Mouse (Mus musculus): ENCODE measurements around the gene Theg. TPM values are rescaled to one million over a fixed set of nuclear protein-coding genes. Genes with fewer than 3 reads are reported as not detected.
A peak's percentile ranks its signal among the peaks of the same experiment; 100 is the strongest.

The Theg gene
- polyA plus RNA-seq, 1 experiment: 1.9 TPM

DNA sequence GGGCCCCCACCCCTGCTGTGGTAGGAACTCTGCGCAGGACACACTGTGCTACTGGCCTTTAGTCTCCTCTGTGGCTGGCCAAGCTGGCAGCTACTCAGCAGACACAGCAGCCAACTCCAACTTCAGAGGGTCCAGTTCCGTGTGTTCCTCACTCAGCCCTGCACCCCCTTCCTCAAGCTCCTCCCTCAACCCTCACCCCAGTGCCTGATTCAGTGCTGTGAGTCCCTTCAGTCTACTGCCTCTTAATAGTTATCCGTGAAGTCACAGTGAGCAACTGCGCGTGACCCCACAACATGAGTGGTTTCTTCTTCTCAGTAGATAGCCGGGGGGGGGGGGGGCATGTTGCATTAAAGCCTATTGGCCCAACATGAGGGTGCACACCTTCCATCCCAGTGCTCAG, 13.5 kb downstream of the Theg start:
- TF ChIP-seq POLR2A (IDR thresholded peaks at IDR 0.05; ENCODE audit: extremely low read depth, insufficient read depth, low read length) (no peak), CTCF (IDR thresholded peaks at IDR 0.05; ENCODE audit: extremely low read depth, insufficient read depth, low read length) (no peak)
- Histone ChIP-seq H3K27ac (ENCODE audit: insufficient read depth, low read length) (no peak overlapping the region), H3K4me3 (ENCODE audit: insufficient read depth, low read length) (no peak overlapping the region), H3K4me1 (ENCODE audit: control insufficient read depth, insufficient read depth, low read length) (no peaks in the 10 kb centered on the region)

DNA sequence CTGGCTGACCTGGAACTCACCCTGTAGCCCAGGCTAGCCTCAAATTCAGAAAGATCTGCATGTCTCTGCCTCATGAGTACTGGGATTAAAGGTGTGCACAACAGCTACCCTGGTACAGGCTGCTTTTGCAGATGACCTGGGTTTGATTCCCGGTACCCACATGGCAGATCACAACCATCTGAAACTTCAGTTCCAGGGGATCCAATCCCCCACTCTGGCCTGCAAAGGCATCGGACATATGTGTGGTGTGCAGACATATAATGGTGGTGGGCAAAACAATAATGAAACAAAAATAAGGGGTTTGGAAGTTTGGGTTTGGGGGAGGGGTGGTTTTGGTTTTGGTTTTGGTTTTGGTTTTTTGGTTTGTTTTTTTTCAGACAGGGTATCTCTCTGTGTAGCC, 15.8 kb downstream of the Theg start:
- Histone ChIP-seq H3K4me3 (ENCODE audit: insufficient read depth, low read length) (no peak overlapping the region), H3K4me1 (ENCODE audit: control insufficient read depth, insufficient read depth, low read length) (no peaks in the 10 kb centered on the region), H3K27ac (ENCODE audit: insufficient read depth, low read length) (no peak overlapping the region)
- no peak for TF ChIP-seq CTCF (IDR thresholded peaks at IDR 0.05; ENCODE audit: extremely low read depth, insufficient read depth, low read length)
- TF ChIP-seq POLR2A (IDR thresholded peaks at IDR 0.05; ENCODE audit: extremely low read depth, insufficient read depth, low read length): no peak

DNA sequence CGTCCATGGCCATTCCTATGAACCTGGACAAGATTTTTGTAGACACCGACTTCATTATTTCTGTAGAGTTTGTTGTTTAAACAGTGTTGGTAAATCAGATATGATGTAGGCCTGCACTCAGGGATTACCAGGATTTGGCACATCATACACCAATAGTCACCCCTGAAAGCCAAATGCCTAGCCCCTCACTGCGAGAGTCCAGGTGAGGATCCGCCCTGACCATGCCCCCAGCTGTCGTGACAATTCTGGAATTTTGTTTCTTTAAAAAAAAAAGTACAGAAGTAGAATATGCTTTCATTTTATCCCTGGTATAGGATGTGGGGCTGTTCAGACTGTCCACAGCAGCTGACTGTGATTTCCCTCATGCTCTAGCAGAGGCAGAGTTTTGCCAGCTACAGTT, 17.2 kb downstream of the Theg start:
- H3K4me3 ChIP-seq (ENCODE audit: insufficient read depth, low read length): no peak overlapping the region
- H3K27ac ChIP-seq (ENCODE audit: insufficient read depth, low read length): no peak overlapping the region
- H3K4me1 ChIP-seq (ENCODE audit: control insufficient read depth, insufficient read depth, low read length): no peaks in the 10 kb centered on the region
- no peak for TF ChIP-seq CTCF (IDR thresholded peaks at IDR 0.05; ENCODE audit: extremely low read depth, insufficient read depth, low read length)
- TF ChIP-seq POLR2A (IDR thresholded peaks at IDR 0.05; ENCODE audit: extremely low read depth, insufficient read depth, low read length): no peak

DNA sequence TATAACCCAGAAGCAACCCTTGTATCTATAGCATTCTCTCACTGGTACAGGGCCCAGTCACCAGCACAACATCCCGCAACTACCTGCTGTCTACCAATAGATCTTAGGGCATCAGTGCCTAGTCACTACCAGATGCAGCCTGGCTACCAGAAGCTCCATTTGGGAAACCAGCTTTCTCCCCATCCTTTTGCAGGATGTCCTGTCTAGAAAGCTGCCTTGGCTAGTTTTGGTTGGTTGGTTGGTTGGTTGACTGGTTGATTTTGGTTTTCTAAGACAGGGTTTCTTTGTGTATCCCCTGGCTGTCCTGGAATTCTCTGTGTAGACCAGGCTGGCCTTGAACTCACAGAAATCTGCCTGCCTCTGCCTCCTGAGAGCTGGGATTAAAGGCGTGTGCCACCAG, 27.4 kb downstream of the Theg start:
- TF ChIP-seq POLR2A (IDR thresholded peaks at IDR 0.05; ENCODE audit: extremely low read depth, insufficient read depth, low read length) (no peak), CTCF (IDR thresholded peaks at IDR 0.05; ENCODE audit: extremely low read depth, insufficient read depth, low read length) (no peak)
- H3K27ac ChIP-seq (ENCODE audit: insufficient read depth, low read length): no peak overlapping the region
- H3K4me1 ChIP-seq (ENCODE audit: control insufficient read depth, insufficient read depth, low read length): no peaks in the 10 kb centered on the region
- no peak overlapping the region for H3K4me3 ChIP-seq (ENCODE audit: insufficient read depth, low read length)

DNA sequence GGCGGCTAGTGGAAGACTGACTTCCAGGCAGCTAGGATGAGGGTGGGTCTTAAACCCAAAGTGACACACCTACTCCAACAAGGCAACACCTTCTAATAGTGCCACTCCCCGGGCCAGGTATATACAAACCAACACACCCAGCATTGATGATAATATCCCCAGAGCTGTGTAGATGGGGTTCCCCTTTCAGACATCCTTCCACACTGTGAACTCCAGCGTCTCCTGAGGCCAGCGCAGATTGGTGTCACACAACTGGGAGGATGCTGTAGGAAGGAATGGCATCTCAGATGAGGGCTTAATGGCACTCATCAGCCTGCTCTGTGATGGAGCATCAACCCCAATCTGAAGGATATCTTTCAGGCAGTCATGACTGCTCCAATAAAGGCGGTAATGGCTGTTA, 29.6 kb downstream of the Theg start:
- H3K27ac ChIP-seq (ENCODE audit: insufficient read depth, low read length): no peak overlapping the region
- TF ChIP-seq POLR2A (IDR thresholded peaks at IDR 0.05; ENCODE audit: extremely low read depth, insufficient read depth, low read length): no peak
- no peak for TF ChIP-seq CTCF (IDR thresholded peaks at IDR 0.05; ENCODE audit: extremely low read depth, insufficient read depth, low read length)
- no peak overlapping the region for H3K4me3 ChIP-seq (ENCODE audit: insufficient read depth, low read length)
- H3K4me1 ChIP-seq (ENCODE audit: control insufficient read depth, insufficient read depth, low read length): peaks cover 5% of the 10 kb centered on the region

DNA sequence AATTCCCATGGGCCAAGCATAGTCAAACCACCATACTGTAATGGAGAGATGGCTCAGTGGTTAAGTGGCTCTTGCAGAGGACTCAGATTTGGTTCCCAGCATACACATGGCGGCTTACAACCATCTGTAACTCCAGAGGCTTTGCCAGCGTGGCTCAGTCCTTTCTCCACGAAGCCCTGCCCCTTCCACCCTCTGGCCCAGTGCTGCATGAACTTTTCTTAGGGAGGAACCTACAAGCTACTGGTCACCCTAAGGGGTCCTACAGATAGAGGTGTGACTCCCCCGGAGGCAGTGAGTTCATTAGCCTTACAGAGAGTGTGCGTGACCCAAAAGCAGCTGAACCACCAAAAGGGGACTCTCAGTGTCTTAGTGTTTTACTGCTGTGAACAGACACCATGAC, 30.2 kb downstream of the Theg start:
- TF ChIP-seq CTCF (IDR thresholded peaks at IDR 0.05; ENCODE audit: extremely low read depth, insufficient read depth, low read length) (no peak), POLR2A (IDR thresholded peaks at IDR 0.05; ENCODE audit: extremely low read depth, insufficient read depth, low read length) (no peak)
- no peak overlapping the region for H3K4me3 ChIP-seq (ENCODE audit: insufficient read depth, low read length)
- H3K4me1 ChIP-seq (ENCODE audit: control insufficient read depth, insufficient read depth, low read length): peaks cover 5% of the 10 kb centered on the region
- no peak overlapping the region for H3K27ac ChIP-seq (ENCODE audit: insufficient read depth, low read length)

DNA sequence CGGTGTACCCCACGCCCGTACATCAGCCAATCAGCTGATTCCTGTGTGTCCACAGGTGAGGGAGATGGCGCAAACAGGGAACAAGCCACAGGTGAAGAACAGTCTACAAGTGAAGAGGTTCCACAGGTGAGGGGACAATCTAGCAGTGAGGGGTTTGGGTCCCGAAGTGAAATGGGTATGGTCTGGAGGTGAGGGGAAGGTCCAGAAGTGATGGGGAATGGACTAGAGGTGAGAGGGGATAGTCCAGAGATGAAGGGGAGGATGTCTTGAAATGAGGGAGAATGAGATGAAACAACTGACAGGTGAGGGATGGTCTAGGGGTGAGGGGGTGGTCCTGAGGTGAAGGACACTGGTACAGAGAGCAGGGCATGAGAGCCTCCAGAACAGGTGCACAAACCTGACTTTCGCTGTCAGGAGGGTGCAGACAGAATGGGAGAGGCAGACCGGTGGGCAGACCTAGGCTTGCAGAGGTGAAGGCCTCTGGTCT, 31.9 kb downstream of the Theg start:
- H3K4me3 ChIP-seq (ENCODE audit: insufficient read depth, low read length): peak overlapping the region; percentile 45
- H3K27ac ChIP-seq (ENCODE audit: insufficient read depth, low read length): no peak overlapping the region
- TF ChIP-seq CTCF (IDR thresholded peaks at IDR 0.05; ENCODE audit: extremely low read depth, insufficient read depth, low read length) (no peak), POLR2A (IDR thresholded peaks at IDR 0.05; ENCODE audit: extremely low read depth, insufficient read depth, low read length) (no peak)
- peaks cover 5% of the 10 kb centered on the region for H3K4me1 ChIP-seq (ENCODE audit: control insufficient read depth, insufficient read depth, low read length)

DNA sequence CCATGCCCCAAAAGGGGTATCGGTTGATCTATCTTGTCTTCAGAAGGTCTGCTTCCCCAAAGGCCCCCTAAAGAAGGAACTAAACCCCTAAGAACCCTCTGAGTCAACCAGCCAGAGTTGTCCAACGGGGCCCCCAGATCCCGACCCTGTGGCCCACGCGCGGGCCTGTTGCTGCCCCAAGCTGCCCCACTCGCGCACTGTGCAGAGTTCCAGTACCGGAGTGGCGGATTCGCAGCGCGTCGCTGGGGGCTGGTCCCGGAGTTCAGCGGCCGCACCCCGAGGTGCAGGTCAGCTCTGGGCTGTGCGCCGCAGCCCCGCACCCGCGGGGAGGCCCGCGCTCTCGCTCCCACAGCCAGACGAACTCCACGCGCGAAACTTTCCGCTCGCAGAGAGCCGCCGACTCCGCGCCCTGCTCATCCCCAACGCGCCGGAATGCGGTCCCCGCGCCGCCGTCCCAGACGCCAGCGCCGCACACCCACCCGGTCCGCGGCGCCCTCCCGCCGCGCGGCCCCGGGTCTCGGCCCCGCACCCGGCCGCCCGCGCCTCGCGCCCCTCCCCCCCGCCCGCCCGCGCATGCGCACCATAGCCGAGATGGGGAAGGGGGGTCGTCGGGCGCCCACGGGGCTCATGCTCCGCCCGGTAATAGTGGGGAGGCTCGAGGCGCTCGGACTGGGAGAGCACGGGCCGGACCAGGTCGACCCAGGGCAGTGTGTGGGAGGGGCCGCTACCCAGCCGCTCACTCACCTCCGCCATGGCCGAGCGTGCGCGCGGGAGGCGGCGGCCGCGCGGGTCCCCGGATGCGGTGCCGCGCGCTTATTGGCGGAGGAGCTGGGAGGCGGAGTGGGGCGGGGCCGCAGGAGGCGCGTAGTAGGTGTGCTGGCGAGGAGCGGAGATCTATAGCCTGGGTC, 32.5 kb downstream of the Theg start, which contains the start of gene Mier2:
Mier2 (minus strand) TSS at position 870 of the 908 bp plus-strand sequence.
- TF ChIP-seq POLR2A (IDR thresholded peaks at IDR 0.05; ENCODE audit: extremely low read depth, insufficient read depth, low read length): 0 out of 2 replicates have a peak, but pooled peaks have one; percentile 25
- TF ChIP-seq CTCF (IDR thresholded peaks at IDR 0.05; ENCODE audit: extremely low read depth, insufficient read depth, low read length): no peak
- peak within 1 kb of the TSS; percentile 50; the same call in 1 of the 2 replicates for H3K27ac ChIP-seq (ENCODE audit: insufficient read depth, low read length)

DNA sequence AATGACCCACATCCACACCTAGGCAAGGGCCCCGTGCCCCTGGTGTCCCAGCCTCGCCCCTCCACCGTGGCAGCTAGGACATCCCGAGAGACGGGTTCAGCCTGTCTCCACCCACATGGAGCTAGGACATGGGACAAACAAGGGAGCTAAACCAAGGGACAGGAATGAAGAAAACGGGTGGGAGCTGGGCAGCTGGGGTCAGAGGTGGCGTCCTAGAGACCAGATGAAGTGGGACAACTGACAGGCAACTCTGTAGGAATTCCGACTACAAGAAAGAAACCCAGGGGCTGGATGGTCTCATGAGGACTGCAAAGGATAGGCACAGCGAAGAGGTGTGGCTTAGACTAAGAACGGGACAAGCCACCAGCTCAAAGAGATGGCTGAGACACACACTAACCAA, 33.4 kb downstream of the Theg start:
- no peak for TF ChIP-seq POLR2A (IDR thresholded peaks at IDR 0.05; ENCODE audit: extremely low read depth, insufficient read depth, low read length)
- no peak for TF ChIP-seq CTCF (IDR thresholded peaks at IDR 0.05; ENCODE audit: extremely low read depth, insufficient read depth, low read length)
- Histone ChIP-seq H3K4me3 (ENCODE audit: insufficient read depth, low read length) (peak overlapping the region; percentile 45; the same call in 1 of the 2 replicates), H3K4me1 (ENCODE audit: control insufficient read depth, insufficient read depth, low read length) (peaks cover 5% of the 10 kb centered on the region), H3K27ac (ENCODE audit: insufficient read depth, low read length) (no peak overlapping the region)

More for the DNA sequence above, 32.5 kb downstream of the Theg start, which contains the start of gene Mier2:
- Histone ChIP-seq H3K4me3 (ENCODE audit: insufficient read depth, low read length) (peak within 1 kb of the TSS; percentile 45), H3K4me1 (ENCODE audit: control insufficient read depth, insufficient read depth, low read length) (peaks cover 5% of the 10 kb centered on the region)

DNA sequence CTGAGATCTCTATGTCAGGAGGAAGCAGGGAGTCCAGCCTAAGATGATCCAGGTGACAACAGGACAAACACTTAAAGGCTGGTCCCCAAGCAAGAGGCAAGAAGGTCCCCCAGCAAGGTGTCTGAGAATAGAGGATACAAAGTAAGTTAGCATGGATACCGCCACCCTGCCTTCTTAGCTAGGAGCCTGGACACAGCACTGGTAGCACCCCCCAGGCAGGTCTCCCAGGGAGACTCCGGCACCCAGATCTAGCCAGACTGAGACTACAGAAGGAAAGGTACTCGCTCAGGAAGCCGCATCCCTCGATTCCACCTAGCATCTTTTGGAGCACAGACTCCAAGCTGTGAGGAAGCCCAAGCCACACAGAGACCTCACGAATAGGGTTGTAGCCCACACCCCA, 34.0 kb downstream of the Theg start:
- Histone ChIP-seq H3K4me3 (ENCODE audit: insufficient read depth, low read length) (no peak overlapping the region; the same call in 1 of the 2 replicates), H3K4me1 (ENCODE audit: control insufficient read depth, insufficient read depth, low read length) (peaks cover 5% of the 10 kb centered on the region), H3K27ac (ENCODE audit: insufficient read depth, low read length) (no peak overlapping the region)
- TF ChIP-seq POLR2A (IDR thresholded peaks at IDR 0.05; ENCODE audit: extremely low read depth, insufficient read depth, low read length) (no peak), CTCF (IDR thresholded peaks at IDR 0.05; ENCODE audit: extremely low read depth, insufficient read depth, low read length) (no peak)
